Mouse (Mus musculus): ENCODE measurements around the gene Ace.

- TF ChIP-seq CTCF (IDR thresholded peaks at IDR 0.05; ENCODE audit: borderline replicate concordance, extremely low read depth, insufficient read depth, insufficient read length) (no peak), POLR2A (IDR thresholded peaks at IDR 0.05; ENCODE audit: borderline replicate concordance, extremely low read depth, insufficient read depth, insufficient read length, poor library complexity, severe bottlenecking) (no peak)
Measured at GRCm38 (mm10) chr11:105941973-105942372, 25.8 kb upstream of the Ace start.
